Mouse (Mus musculus): ENCODE measurements at regions not wholly inside any gene's neighbourhood (a gene's known extent, or its start where the extent isn't known, plus 50 kb on each side); places are given as distances from the start of the nearest gene placed in this dataset.

DNA sequence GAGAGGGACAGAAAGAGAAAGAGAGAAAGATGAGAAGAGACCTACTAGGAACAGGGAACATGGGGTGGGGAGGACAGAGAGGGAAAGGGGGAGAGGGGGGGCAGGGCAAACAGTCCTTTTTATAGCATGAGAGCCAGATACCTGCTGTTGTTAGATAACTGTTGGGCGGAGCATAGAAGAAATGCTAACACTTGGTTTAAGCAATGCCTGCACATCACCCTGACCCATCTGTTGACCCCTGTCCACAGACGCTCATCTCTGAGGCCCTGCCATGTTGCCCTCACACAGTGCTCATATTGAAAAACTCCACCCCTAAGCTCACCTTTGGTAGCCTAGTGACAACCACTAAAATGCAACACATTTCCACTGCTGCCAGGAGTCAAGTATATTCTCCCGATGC lies 90.7 kb downstream of the Tmem17 start:
- no peak for TF ChIP-seq TCF12 (IDR thresholded peaks at IDR 0.05; ENCODE audit: insufficient read depth, poor library complexity, severe bottlenecking)
- no peak for TF ChIP-seq POLR2A (IDR thresholded peaks at IDR 0.05; ENCODE audit: insufficient read length, low read depth)
- TF ChIP-seq MAX (IDR thresholded peaks at IDR 0.05; ENCODE audit: low read depth) = no peak
- no peak for TF ChIP-seq POLR2AphosphoS2 (IDR thresholded peaks at IDR 0.05; ENCODE audit: insufficient read length, low read depth)
- TF ChIP-seq SRF (IDR thresholded peaks at IDR 0.05; ENCODE audit: control insufficient read depth, insufficient read length, low read depth) = no peak
- no peak for TF ChIP-seq USF1 (IDR thresholded peaks at IDR 0.05; ENCODE audit: low read depth)
- TF ChIP-seq REST (IDR thresholded peaks at IDR 0.05; ENCODE audit: insufficient read depth, insufficient read length) = no peak
- no peak for TF ChIP-seq TCF3 (IDR thresholded peaks at IDR 0.05; ENCODE audit: insufficient read length, low read depth)
- TF ChIP-seq E2F4 (IDR thresholded peaks at IDR 0.05; ENCODE audit: insufficient read depth) = no peak
- no peak for TF ChIP-seq CEBPB (IDR thresholded peaks at IDR 0.05; ENCODE audit: insufficient read depth, poor library complexity, severe bottlenecking)
